Mouse (Mus musculus) bone marrow, adult 2 months (tissue): ENCODE results near the gene Ttc39b. TPM values are rescaled to one million over a fixed set of nuclear protein-coding genes. Genes with fewer than 3 reads are reported as not detected.

ENCODE experiments used
- H3K27ac ChIP-seq: fragments of 200-500 bp; 2 replicates; pipeline ENCODE4 v1.5.1; 2012; ENCODE audit warnings: low read depth, mild to moderate bottlenecking, control low read depth, inconsistent platforms, low read length; ENCODE audit not compliant: control insufficient read depth, poor library complexity, insufficient read depth
- H3K4me1 ChIP-seq: fragments of 200-500 bp; 2 replicates; pipeline ENCODE4 v1.6.1; 2011; ENCODE audit warnings: low read length; ENCODE audit not compliant: control insufficient read depth, insufficient read depth
- H3K4me3 ChIP-seq: fragments of 200-500 bp; replicated peaks from 2 replicates; pipeline ENCODE3; 2011; ENCODE audit warnings: mild to moderate bottlenecking, low read depth, low read length, control low read depth; ENCODE audit not compliant: control insufficient read depth
- CTCF ChIP-seq: fragments of 200-500 bp; IDR thresholded peaks from 2 replicates; pipeline ENCODE4 v1.5.1; 2011; ENCODE audit warnings: low read length, control low read depth; ENCODE audit not compliant: control insufficient read depth, insufficient read depth
- POLR2A ChIP-seq: fragments of 200-500 bp; IDR thresholded peaks from 2 replicates; pipeline ENCODE4 v1.6.1; 2011; ENCODE audit warnings: low read depth, mild to moderate bottlenecking, control low read depth, low read length, borderline replicate concordance; ENCODE audit not compliant: control insufficient read depth
- WGBS: fragments of 180-500 bp; shearing (Covaris S2); methylation state at CpG from one replicate; pipeline ENCODE4 v1.1.7; 2018; 5-methylcytosine and 5-hydroxymethylcytosine counted together
- polyA plus RNA-seq: library from polyadenylated mRNA; stranded (reverse); fragments of >200 nt; gene quantifications from 2 replicates; pipeline ENCODE4 v1.2.4, GENCODE M21; 2011; ENCODE audit warnings: low replicate concordance; ENCODE audit not compliant: missing spikeins, insufficient read depth, insufficient read length

Gene Ttc39b
- polyA plus RNA-seq, 1 experiment = 8.2 TPM

- TF ChIP-seq POLR2A (no peak), CTCF (no peak)
- WGBS = 59% methylated on average over 3 of the region's 3 CpGs
- H3K4me3 ChIP-seq = no peak overlapping the region
- no peak overlapping the region for H3K27ac ChIP-seq
- no peaks in the 10 kb centered on the region for H3K4me1 ChIP-seq
These were observed 125.9 kb downstream of the Ttc39b start for GRCm38 (mm10) chr4:83198123-83198522.

GRCm38 (mm10) chr4:83189736-83190135 lies 134.3 kb downstream of the Ttc39b start:
- WGBS = 61% methylated on average over 2 of the region's 2 CpGs
- no peak overlapping the region for H3K4me3 ChIP-seq
- H3K4me1 ChIP-seq = no peaks in the 10 kb centered on the region
- no peak overlapping the region for H3K27ac ChIP-seq
- TF ChIP-seq POLR2A = no peak
- TF ChIP-seq CTCF = no peak

- Histone ChIP-seq H3K4me1 (no peaks in the 10 kb centered on the region), H3K27ac (no peak overlapping the region), H3K4me3 (no peak overlapping the region)
- TF ChIP-seq CTCF (no peak), POLR2A (no peak)
- 50% methylated on average over 1 of the region's 1 CpGs for WGBS
These were observed 136.7 kb downstream of the Ttc39b start for GRCm38 (mm10) chr4:83187324-83187723.

- Histone ChIP-seq H3K27ac (no peak overlapping the region), H3K4me3 (no peak overlapping the region), H3K4me1 (no peaks in the 10 kb centered on the region)
- TF ChIP-seq POLR2A = no peak
- no peak for TF ChIP-seq CTCF
- 75% methylated on average over 6 of the region's 6 CpGs for WGBS
These were observed 137.6 kb downstream of the Ttc39b start for GRCm38 (mm10) chr4:83186448-83186847.

DNA sequence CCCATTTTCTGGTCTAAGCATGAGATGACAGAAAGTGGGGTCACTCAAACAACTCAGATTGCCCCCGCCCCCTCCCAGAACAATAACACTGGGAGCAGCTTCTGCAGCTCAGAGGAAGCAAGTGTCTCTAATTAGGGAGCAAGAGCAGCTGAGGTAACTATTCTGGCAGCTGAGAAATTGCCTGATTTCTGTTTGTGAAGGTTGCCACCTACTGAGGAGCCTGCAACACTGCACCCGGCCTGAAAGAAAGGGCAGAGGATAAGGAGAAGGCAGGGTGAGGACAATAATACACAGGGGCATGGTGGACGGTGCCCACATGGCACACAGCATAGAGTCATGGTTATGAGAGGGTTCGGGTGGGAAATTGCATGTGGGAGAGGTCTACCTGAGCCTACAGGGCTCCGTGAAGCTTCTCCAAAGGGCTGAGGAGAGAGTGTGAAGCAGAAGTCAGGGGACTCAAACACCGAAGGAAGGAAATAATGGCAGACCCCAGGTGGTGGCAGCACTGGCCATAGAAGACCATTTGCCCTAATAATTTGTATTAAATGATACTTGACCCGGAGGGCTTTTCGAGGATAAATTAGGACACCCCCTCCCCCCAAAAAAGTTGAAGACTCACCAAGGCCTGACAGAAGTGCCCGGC lies 140.6 kb downstream of the Ttc39b start:
- TF ChIP-seq POLR2A = no peak
- no peak for TF ChIP-seq CTCF
- Histone ChIP-seq H3K4me3 (no peak overlapping the region), H3K27ac (no peak overlapping the region), H3K4me1 (no peaks in the 10 kb centered on the region)
- 43% methylated on average over 9 of the region's 9 CpGs for WGBS

- TF ChIP-seq POLR2A (no peak), CTCF (no peak)
- whole genome bisulfite sequencing = 47% methylated on average over 8 of the region's 8 CpGs
- Histone ChIP-seq H3K4me1 (no peaks in the 10 kb centered on the region), H3K27ac (no peak overlapping the region), H3K4me3 (no peak overlapping the region)
These were observed 141.6 kb downstream of the Ttc39b start for GRCm38 (mm10) chr4:83182178-83183068.

DNA sequence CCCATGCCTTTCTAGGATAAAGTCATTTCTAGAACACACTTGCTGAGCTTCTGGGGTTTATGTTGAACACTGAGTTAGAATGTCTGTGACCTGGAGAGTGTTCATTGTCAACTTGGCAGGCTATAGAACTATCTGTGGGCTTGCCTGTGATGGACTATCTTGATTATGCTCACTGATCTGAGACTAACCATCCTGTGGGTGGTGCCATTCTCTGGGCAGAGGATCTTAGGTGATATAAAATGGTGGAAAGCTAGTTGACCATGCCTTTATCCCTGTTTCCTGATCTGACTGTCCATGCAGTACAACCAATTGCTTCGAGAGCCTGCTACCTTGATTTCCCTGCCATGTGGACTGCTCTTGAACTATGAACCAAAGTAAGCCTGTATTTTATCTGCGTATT lies 146.6 kb downstream of the Ttc39b start:
- WGBS = 80% methylated on average over 2 of the region's 2 CpGs

GRCm38 (mm10) chr4:83174946-83175345 lies 149.1 kb downstream of the Ttc39b start:
- Histone ChIP-seq H3K27ac (no peak overlapping the region), H3K4me3 (no peak overlapping the region), H3K4me1 (no peaks in the 10 kb centered on the region; the same call in 1 of the 2 replicates)
- no peak for TF ChIP-seq CTCF
- TF ChIP-seq POLR2A = no peak
- WGBS = 74% methylated on average over 8 of the region's 8 CpGs

More for the DNA sequence above, 146.6 kb downstream of the Ttc39b start:
- H3K4me1 ChIP-seq = no peaks in the 10 kb centered on the region
- no peak overlapping the region for H3K27ac ChIP-seq
- no peak overlapping the region for H3K4me3 ChIP-seq
- TF ChIP-seq POLR2A (no peak), CTCF (no peak)
